Mouse (Mus musculus) adrenal gland, adult (tissue): ENCODE results near the gene Olfr1036.
"Not testable (repeated sequence)": the region's sequence is repeated elsewhere in the genome, so short reads cannot be mapped to it uniquely, and the experiment has no call there.

Source experiments
- DNase-seq, 2 experiments: peaks; one replicate each; pipeline ENCODE4 v3.0.0; 2022 to 2023; ENCODE audit warnings: low spot score in 1 of 2; ENCODE audit not compliant: inconsistent age in 2 of 2

Olfr1036 gene

GRCm38 (mm10) chr2:86073692-86074091 is at the start of gene Olfr1036:
Olfr1036 (plus strand) TSS chr2:86073992.
- not testable (repeated sequence) for DNase-seq

- no peak for DNase-seq
Measured at GRCm38 (mm10) chr2:86045561-86045960, 28.2 kb upstream of the Olfr1036 start, which contains the start of gene Olfr1034. Olfr1034 (plus strand) TSS chr2:86045861.

- DNase-seq: not testable (repeated sequence)
Measured at GRCm38 (mm10) chr2:86050777-86051176, 23.0 kb upstream of the Olfr1036 start.

GRCm38 (mm10) chr2:86063766-86064165 is 10.0 kb upstream of the Olfr1036 start:
- DNase-seq: not testable (repeated sequence)

GRCm38 (mm10) chr2:86070189-86070588 is 3.6 kb upstream of the Olfr1036 start:
- no peak for DNase-seq

- not testable (repeated sequence) for DNase-seq
Measured at GRCm38 (mm10) chr2:86080478-86080877, 6.7 kb downstream of the Olfr1036 start.

- DNase-seq: no peak
Measured at GRCm38 (mm10) chr2:86087285-86087684, 13.5 kb downstream of the Olfr1036 start, which contains the start of gene Olfr1037. Olfr1037 (minus strand) TSS chr2:86087385.
